Mouse (Mus musculus): Measurements from ENCODE around the gene Erg. TPM values are rescaled to one million over a fixed set of nuclear protein-coding genes. Genes with fewer than 3 reads are reported as not detected.

The Erg gene
- polyA plus RNA-seq, 1 experiment from 2014 or later: 2.1 TPM

DNA sequence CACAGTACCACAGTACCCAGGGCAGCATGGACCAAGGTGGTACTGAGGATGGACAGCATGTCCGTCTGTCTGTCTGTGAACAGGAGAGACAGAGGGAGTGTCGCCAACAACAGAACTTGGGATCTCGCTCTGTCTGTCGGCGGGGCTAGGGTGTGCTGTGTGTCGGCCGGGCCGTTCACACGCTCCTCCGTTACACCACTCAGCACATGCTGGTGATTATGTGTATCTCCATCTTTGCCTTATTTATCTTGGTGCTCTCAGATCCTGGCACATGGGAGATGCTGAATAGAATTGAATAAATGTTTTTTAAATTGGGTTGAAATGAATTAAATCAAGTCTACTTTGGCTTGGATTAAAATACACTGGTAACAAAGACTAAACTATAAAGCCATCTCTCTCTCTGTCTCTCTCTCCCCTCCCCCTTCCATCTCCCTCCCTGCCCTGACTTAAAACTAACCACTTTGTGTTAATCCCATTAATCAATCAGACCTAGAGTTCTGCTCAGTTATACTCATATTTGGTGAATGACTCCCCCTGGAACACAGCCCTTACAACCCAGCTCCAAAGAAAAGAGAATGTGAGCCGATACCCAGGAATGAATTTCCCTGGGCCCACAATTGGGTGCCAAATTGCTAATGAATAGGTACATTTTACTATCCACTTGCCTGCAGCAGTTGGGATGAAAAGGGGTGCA, 10.6 kb upstream of the Erg start:
- ATAC-seq (ENCODE audit: insufficient read depth, low FRiP score, low TSS enrichment): no peak
- DNase-seq (ENCODE audit: low spot score): no peak

DNA sequence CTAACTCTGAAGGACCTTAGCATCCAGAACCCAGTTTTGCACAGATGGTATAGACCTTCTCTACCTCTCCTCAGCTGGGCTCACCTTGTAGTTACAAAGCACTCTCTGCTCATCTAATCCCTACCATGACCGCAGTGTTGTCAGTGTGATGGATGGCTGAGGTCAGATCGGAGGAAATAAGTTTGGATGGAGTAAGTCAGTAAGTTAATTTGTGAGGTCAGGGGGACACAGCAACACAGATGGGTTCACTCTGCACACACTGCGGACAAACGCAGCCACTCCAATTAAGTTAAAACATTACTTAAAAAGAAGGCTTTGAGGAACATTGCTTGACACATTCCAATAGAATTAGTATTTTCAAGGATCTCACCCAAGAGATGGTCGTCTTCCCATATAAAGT, 2.5 kb upstream of the Erg start:
- Histone ChIP-seq H3K9me3 (ENCODE audit: control insufficient read depth, low read length) (no peaks in the 10 kb centered on the region), H3K9ac (ENCODE audit: low read length) (no peak overlapping the region), H3K4me3 (ENCODE audit: low read depth, low read length) (no peak overlapping the region), H3K27me3 (ENCODE audit: control insufficient read depth, insufficient read depth, low read length) (peaks cover 15% of the 10 kb centered on the region), H3K27ac (ENCODE audit: low read depth, low read length) (no peak overlapping the region), H3K36me3 (ENCODE audit: control insufficient read depth, insufficient read depth, low read length) (no peaks in the 10 kb centered on the region), H3K4me2 (ENCODE audit: low read depth) (no peak overlapping the region), H3K4me1 (ENCODE audit: control insufficient read depth, insufficient read depth, low read length) (peaks cover 5% of the 10 kb centered on the region; the same call in 1 of the 2 replicates)
- WGBS: 33% methylated on average over 5 of the region's 5 CpGs
- DNase-seq (ENCODE audit: low spot score): no peak
- ATAC-seq (ENCODE audit: insufficient read depth, low FRiP score, low TSS enrichment): no peak

More for the DNA sequence above, 10.6 kb upstream of the Erg start:
- Histone ChIP-seq H3K9ac (ENCODE audit: low read length) (no peak overlapping the region), H3K4me2 (ENCODE audit: low read depth) (no peak overlapping the region), H3K4me3 (ENCODE audit: low read depth, low read length) (no peak overlapping the region), H3K4me1 (ENCODE audit: control insufficient read depth, insufficient read depth, low read length) (0 out of 2 replicates have a peak, but pooled peaks cover 2% of the 10 kb centered on the region), H3K27me3 (ENCODE audit: control insufficient read depth, insufficient read depth, low read length) (no peaks in the 10 kb centered on the region), H3K27ac (ENCODE audit: low read depth, low read length) (no peak overlapping the region), H3K9me3 (ENCODE audit: control insufficient read depth, low read length) (no peaks in the 10 kb centered on the region), H3K36me3 (ENCODE audit: control insufficient read depth, insufficient read depth, low read length) (no peaks in the 10 kb centered on the region)
- WGBS: 89% methylated on average over 11 of the region's 11 CpGs

DNA sequence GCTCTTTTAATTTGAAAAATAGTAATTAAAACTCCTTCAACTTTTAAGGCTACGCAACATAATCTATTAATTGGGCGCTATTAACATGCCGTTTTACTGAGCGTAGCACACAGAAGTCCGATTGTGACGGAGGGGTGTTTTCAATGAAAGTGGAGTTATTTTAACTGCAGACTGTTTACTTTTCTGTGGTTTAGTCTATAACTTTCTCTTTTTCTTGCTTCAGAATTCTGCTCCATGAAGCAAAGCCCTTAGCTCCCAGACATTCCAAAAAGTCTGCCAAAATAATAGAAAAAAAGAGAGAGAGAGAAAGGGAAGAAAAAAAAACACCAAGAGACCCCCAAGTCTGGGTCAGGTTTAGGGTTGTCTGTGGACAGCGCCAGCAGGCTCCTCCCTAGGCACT, 333 bp upstream of the Erg start:
- Histone ChIP-seq H3K9me3 (ENCODE audit: control insufficient read depth, low read length) (no peaks in the 10 kb centered on the region), H3K27me3 (ENCODE audit: control insufficient read depth, insufficient read depth, low read length) (peaks cover 15% of the 10 kb centered on the region), H3K36me3 (ENCODE audit: control insufficient read depth, insufficient read depth, low read length) (no peaks in the 10 kb centered on the region), H3K9ac (ENCODE audit: low read length) (no peak overlapping the region), H3K4me1 (ENCODE audit: control insufficient read depth, insufficient read depth, low read length) (peaks cover 5% of the 10 kb centered on the region; the same call in 1 of the 2 replicates), H3K4me3 (ENCODE audit: low read depth, low read length) (no peak overlapping the region), H3K27ac (ENCODE audit: low read depth, low read length) (no peak overlapping the region), H3K4me2 (ENCODE audit: low read depth) (no peak overlapping the region)
- ATAC-seq (ENCODE audit: insufficient read depth, low FRiP score, low TSS enrichment): no peak
- DNase-seq (ENCODE audit: low spot score): peak; percentile 9
- 28% methylated on average over 7 of the region's 7 CpGs for WGBS

DNA sequence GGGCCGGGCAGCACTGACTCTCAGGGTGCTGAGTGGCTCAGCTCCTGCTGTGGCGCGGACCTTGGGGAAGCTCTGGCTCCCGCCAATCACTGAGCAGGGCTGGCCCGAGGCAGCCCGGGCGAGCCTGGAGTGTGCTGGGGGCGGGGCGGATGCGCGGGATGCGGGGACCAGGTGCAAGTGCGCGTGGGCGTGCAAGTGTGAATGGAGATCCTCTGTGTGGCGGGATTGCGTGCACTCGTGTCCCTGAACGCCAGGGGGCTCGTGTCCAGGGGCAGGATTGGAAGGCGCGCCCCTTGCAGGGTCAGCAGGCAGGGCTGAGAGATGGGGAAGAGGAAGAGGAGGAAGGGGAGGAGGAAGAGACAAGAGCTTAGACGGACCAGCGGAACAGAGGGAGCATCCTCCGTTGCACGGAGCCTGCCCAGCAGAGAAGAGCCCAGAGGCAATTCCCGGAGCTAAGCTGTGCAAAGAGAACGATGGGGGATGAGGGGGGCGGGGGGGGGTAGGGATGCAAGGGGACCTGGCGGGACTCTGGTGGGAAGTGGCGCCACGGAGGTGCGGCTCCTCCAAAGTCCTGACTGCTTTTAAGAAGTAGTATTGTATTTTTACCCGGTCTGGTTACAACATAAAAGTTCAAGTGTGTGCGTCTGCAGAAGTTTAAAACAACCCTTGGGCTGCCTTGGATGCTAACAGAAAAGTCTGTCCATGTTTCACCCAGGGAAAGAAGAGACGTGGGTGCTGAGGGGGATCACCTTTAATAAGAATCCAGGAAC, 667 bp downstream of the Erg start:
- Histone ChIP-seq H3K4me3 (ENCODE audit: low read depth, low read length) (peak overlapping the region; percentile 39), H3K27me3 (ENCODE audit: control insufficient read depth, insufficient read depth, low read length) (peaks cover 15% of the 10 kb centered on the region), H3K4me2 (ENCODE audit: low read depth) (peak overlapping the region; percentile 84), H3K9ac (ENCODE audit: low read length) (peak overlapping the region; percentile 44), H3K4me1 (ENCODE audit: control insufficient read depth, insufficient read depth, low read length) (peaks cover 5% of the 10 kb centered on the region; the same call in 1 of the 2 replicates), H3K36me3 (ENCODE audit: control insufficient read depth, insufficient read depth, low read length) (no peaks in the 10 kb centered on the region), H3K27ac (ENCODE audit: low read depth, low read length) (no peak overlapping the region), H3K9me3 (ENCODE audit: control insufficient read depth, low read length) (no peaks in the 10 kb centered on the region)
- DNase-seq (ENCODE audit: low spot score): peak; percentile 70
- ATAC-seq (ENCODE audit: insufficient read depth, low FRiP score, low TSS enrichment): peak; percentile 91
- WGBS: under 1% methylated on average over 36 of the region's 36 CpGs

DNA sequence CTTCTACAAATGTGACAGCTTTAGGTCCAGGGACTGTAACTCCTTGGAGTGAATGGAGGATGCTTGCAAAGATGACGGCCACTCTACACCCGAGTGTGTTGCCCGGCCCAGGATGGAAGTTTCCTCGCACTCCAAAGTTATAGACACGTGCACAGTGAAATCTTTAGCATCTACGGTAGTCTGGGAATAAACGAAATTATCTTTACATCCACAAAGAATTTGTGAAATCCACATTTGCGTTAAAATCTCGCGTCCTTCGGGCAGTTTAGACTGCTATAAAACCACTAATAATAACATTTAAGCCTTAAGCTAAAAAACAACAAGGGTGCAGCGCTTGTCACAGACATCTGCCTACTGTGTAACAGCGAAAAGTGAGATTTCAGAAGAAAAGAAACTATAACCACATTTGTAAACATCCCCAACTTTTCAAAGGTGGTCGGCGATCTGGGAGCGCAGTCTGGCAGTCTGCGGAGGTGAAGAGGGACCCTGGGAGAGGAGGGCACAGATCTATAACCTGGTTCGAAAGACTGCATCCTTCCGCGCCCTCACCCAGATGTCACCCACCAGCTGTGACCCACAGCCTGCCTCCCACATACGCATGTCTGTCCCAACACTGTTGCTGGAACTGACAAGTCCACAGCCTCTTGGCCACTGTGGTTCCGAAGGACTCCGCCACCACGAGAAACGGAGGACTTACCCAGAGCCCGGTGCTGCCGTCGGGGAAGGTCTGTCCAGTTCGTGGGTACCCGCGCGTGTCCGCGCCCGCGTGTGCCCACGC, 1.5 kb downstream of the Erg start:
- peak overlapping the region; percentile 44 for H3K9ac ChIP-seq (ENCODE audit: low read length)
- no peak overlapping the region for H3K27ac ChIP-seq (ENCODE audit: low read depth, low read length)
- H3K9me3 ChIP-seq (ENCODE audit: control insufficient read depth, low read length): no peaks in the 10 kb centered on the region
- WGBS: 13% methylated on average over 37 of the region's 37 CpGs
- peaks cover 5% of the 10 kb centered on the region; the same call in 1 of the 2 replicates for H3K4me1 ChIP-seq (ENCODE audit: control insufficient read depth, insufficient read depth, low read length)
- peak overlapping the region; percentile 84 for H3K4me2 ChIP-seq (ENCODE audit: low read depth)
- peaks cover 15% of the 10 kb centered on the region for H3K27me3 ChIP-seq (ENCODE audit: control insufficient read depth, insufficient read depth, low read length)
- peak; percentile 40 for ATAC-seq (ENCODE audit: insufficient read depth, low FRiP score, low TSS enrichment)
- H3K4me3 ChIP-seq (ENCODE audit: low read depth, low read length): peak overlapping the region; percentile 39
- H3K36me3 ChIP-seq (ENCODE audit: control insufficient read depth, insufficient read depth, low read length): no peaks in the 10 kb centered on the region
- DNase-seq (ENCODE audit: low spot score): peak; percentile 12

DNA sequence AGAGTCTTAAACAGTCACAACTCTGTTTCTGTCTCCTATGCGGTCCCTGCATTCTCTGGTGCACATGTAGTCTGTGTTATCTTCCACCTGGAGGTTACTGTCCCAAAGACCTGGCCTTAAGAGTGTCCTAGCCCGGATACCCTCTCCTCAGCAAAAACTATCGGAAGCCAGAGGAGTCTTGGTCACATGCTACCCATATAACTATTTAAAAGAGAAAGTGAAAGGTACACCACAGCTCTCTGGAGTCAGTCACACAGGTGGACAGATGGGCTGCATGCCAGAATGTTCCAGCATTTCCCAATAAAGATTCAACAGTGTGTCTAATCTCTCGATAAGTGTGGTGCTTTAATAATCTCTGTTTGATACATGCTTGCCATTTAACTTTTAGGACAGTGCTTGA, 7.1 kb downstream of the Erg start:
- 88% methylated on average over 4 of the region's 4 CpGs for WGBS
- H3K9me3 ChIP-seq (ENCODE audit: control insufficient read depth, low read length): no peaks in the 10 kb centered on the region
- no peak overlapping the region for H3K9ac ChIP-seq (ENCODE audit: low read length)
- H3K27ac ChIP-seq (ENCODE audit: low read depth, low read length): no peak overlapping the region
- ATAC-seq (ENCODE audit: insufficient read depth, low FRiP score, low TSS enrichment): no peak
- H3K4me2 ChIP-seq (ENCODE audit: low read depth): no peak overlapping the region
- H3K27me3 ChIP-seq (ENCODE audit: control insufficient read depth, insufficient read depth, low read length): peaks cover under 1% of the 10 kb centered on the region; the same call in 1 of the 2 replicates
- no peaks in the 10 kb centered on the region for H3K36me3 ChIP-seq (ENCODE audit: control insufficient read depth, insufficient read depth, low read length)
- peak; percentile 2 for DNase-seq (ENCODE audit: low spot score)
- H3K4me1 ChIP-seq (ENCODE audit: control insufficient read depth, insufficient read depth, low read length): no peaks in the 10 kb centered on the region
- no peak overlapping the region for H3K4me3 ChIP-seq (ENCODE audit: low read depth, low read length)

DNA sequence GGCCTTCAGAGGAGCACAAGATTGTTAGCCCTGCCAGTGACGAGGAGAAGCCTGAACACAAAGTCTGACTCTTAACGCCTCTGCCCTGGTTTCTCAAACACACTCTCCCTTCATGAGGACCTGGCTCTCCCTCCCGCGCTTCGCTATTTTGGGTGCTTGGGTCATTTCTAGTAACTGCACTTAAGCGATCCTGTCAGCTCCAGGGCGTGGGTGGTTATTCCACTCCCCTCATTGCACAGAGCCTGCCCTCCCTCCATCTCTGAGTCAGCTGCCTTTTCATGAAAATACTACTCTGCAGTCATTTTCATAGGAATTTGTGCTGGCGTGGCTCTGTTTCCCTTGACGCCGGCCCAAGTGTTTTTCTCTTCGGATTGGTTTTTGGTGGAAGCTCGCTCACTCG, 13.2 kb downstream of the Erg start:
- WGBS: 80% methylated on average over 13 of the region's 13 CpGs
- H3K36me3 ChIP-seq (ENCODE audit: control insufficient read depth, insufficient read depth, low read length): no peaks in the 10 kb centered on the region

DNA sequence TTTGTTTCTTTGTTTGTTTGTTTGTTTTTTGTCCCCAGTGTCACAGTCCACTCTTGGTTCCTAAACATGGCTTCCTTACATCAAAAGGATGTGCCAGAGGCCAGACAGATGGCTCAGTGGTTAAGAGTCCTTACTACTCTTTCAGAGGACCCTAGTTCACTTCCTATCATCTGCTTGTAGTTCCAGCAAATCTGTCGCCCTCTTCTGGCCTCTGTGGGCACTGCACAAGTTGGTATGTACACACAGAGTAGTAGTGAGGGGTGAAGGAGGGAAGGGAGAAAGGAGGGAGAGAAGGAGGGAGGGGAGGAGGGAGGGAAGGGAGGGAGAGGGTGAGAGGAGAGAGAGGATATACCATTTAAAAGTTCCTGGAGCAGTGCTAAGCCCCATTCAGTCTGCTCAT, 15.8 kb downstream of the Erg start:
- H3K27ac ChIP-seq (ENCODE audit: low read depth, low read length): no peak overlapping the region
- H3K9me3 ChIP-seq (ENCODE audit: control insufficient read depth, low read length): no peaks in the 10 kb centered on the region
- DNase-seq (ENCODE audit: low spot score) (peak; percentile 49), ATAC-seq (ENCODE audit: insufficient read depth, low FRiP score, low TSS enrichment) (no peak)
- no peaks in the 10 kb centered on the region for H3K36me3 ChIP-seq (ENCODE audit: control insufficient read depth, insufficient read depth, low read length)
- no peaks in the 10 kb centered on the region for H3K27me3 ChIP-seq (ENCODE audit: control insufficient read depth, insufficient read depth, low read length)
- no peak overlapping the region for H3K4me2 ChIP-seq (ENCODE audit: low read depth)
- no peaks in the 10 kb centered on the region for H3K4me1 ChIP-seq (ENCODE audit: control insufficient read depth, insufficient read depth, low read length)
- H3K4me3 ChIP-seq (ENCODE audit: low read depth, low read length): no peak overlapping the region
- 17% methylated on average over 1 of the region's 1 CpGs for WGBS
- H3K9ac ChIP-seq (ENCODE audit: low read length): no peak overlapping the region

More for the DNA sequence above, 13.2 kb downstream of the Erg start:
- Histone ChIP-seq H3K4me1 (ENCODE audit: control insufficient read depth, insufficient read depth, low read length) (no peaks in the 10 kb centered on the region), H3K9me3 (ENCODE audit: control insufficient read depth, low read length) (no peaks in the 10 kb centered on the region), H3K9ac (ENCODE audit: low read length) (no peak overlapping the region), H3K4me2 (ENCODE audit: low read depth) (no peak overlapping the region), H3K4me3 (ENCODE audit: low read depth, low read length) (no peak overlapping the region), H3K27ac (ENCODE audit: low read depth, low read length) (no peak overlapping the region), H3K27me3 (ENCODE audit: control insufficient read depth, insufficient read depth, low read length) (no peaks in the 10 kb centered on the region)
- DNase-seq (ENCODE audit: low spot score): no peak
- no peak for ATAC-seq (ENCODE audit: insufficient read depth, low FRiP score, low TSS enrichment)

All from neural tube, embryonic 11.5 days (tissue).